Mouse (Mus musculus) embryonic facial prominence, embryonic 15.5 days (tissue): ENCODE measurements at regions not wholly inside any gene's neighbourhood (a gene's known extent, or its start where the extent isn't known, plus 50 kb on each side); places are given as distances from the start of the nearest gene placed in this dataset.

ENCODE experiments used
- ATAC-seq: fragments of 200-750 bp; cut with Nextera tagmentation; 2 replicates; pipeline ENCODE4 v1.8.0; 2017; ENCODE audit warnings: low read depth, moderate TSS enrichment; ENCODE audit not compliant: insufficient number of reproducible peaks, low FRiP score, low TSS enrichment
- H3K27ac ChIP-seq: fragments of 300-500 bp; sonication (generic); replicated peaks from 2 replicates; pipeline ENCODE4 v1.5.1; 2015; ENCODE audit warnings: mild to moderate bottlenecking, inconsistent platforms
- H3K27me3 ChIP-seq: fragments of 300-500 bp; sonication (generic); 2 replicates; pipeline ENCODE4 v1.6.1; 2015; ENCODE audit warnings: inconsistent platforms
- H3K36me3 ChIP-seq: fragments of 300-500 bp; sonication (generic); 2 replicates; pipeline ENCODE4 v1.6.1; 2015; ENCODE audit warnings: mild to moderate bottlenecking, inconsistent platforms
- H3K4me1 ChIP-seq: fragments of 300-500 bp; sonication (generic); 2 replicates; pipeline ENCODE4 v1.6.1; 2015; ENCODE audit warnings: inconsistent platforms
- H3K4me2 ChIP-seq: fragments of 300-500 bp; sonication (generic); replicated peaks from 2 replicates; pipeline ENCODE4 v1.6.1; 2015; ENCODE audit warnings: mild to moderate bottlenecking, inconsistent platforms
- H3K4me3 ChIP-seq: fragments of 300-500 bp; sonication (generic); replicated peaks from 2 replicates; pipeline ENCODE4 v1.5.1; 2015; ENCODE audit warnings: mild to moderate bottlenecking, inconsistent platforms
- H3K9ac ChIP-seq: fragments of 300-500 bp; sonication (generic); 2 replicates; pipeline ENCODE4 v1.6.1; 2015; ENCODE audit warnings: inconsistent platforms
- H3K9me3 ChIP-seq: fragments of 300-500 bp; sonication (generic); replicated peaks from 2 replicates; pipeline ENCODE4 v1.6.1; 2016; ENCODE audit warnings: inconsistent platforms
- WGBS: fragments of 180-500 bp; shearing (Covaris S2); methylation state at CpG from one replicate; pipeline ENCODE4 v1.1.7; 2015; 5-methylcytosine and 5-hydroxymethylcytosine counted together

DNA sequence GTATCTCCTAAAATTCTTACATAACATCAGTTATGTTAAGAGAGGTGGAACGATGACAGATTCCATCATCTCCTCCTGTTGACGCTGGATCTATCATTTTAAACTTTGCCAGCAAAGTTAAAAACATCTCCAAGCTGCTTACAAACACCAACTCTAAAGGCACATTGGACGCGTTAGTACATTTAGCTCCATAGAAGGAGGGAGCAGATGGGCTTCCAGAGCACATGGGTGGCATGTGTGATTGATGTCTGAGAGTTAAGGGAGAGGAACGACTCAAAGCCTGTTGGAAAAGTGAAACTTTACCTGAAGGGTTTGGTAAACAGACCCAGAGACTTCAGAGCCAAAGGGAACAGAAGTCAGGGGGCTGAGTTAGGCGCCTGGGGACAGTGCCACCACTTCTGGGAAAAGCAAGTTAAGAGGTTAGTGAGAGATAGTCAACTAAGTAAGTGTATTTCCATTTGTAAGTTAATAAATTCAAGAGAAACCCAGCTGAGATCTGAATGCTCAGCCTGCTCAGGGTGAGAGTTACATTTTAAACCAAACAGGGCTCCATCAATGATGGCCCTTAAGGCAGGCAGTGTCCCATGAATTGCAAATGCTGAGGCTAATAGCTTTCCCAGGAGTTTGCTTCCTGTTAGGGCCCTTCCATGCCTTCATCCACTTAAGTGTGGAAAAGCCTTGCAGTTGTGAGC is 430.3 kb upstream of the Adamts16 start:
- no peak overlapping the region for H3K4me3 ChIP-seq
- no peak overlapping the region for H3K27ac ChIP-seq
- no peaks in the 10 kb centered on the region for H3K27me3 ChIP-seq
- no peak for ATAC-seq
- no peaks in the 10 kb centered on the region for H3K4me1 ChIP-seq
- no peak overlapping the region for H3K4me2 ChIP-seq
- H3K9me3 ChIP-seq: no peaks in the 10 kb centered on the region
- H3K9ac ChIP-seq: no peak overlapping the region
- 53% methylated on average over 6 of the region's 6 CpGs for WGBS
- H3K36me3 ChIP-seq: no peaks in the 10 kb centered on the region

DNA sequence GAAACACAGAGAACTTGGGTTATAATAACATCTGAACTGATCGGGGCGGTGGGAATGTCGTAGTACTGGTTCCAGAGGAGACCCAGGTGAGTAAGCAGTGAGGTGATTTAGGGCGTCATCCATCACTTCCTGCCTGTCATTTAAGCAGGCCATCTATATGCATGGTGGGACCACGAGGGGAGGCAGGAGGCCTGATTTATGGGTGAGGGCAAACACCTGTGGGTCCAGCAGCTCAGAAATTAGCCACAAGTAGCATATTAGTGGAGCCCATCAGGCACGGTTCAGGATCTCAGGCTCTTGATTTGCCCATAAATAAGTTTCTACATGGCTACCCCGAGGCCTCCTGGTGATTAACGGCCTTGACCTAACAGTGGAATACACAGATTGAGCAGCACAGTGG is 428.8 kb upstream of the Adamts16 start:
- H3K4me1 ChIP-seq: no peaks in the 10 kb centered on the region
- ATAC-seq: no peak
- H3K4me2 ChIP-seq: no peak overlapping the region
- H3K36me3 ChIP-seq: no peaks in the 10 kb centered on the region
- H3K9me3 ChIP-seq: no peaks in the 10 kb centered on the region
- no peak overlapping the region for H3K9ac ChIP-seq
- H3K27me3 ChIP-seq: no peaks in the 10 kb centered on the region
- H3K4me3 ChIP-seq: no peak overlapping the region
- 73% methylated on average over 8 of the region's 8 CpGs for WGBS
- H3K27ac ChIP-seq: no peak overlapping the region

DNA sequence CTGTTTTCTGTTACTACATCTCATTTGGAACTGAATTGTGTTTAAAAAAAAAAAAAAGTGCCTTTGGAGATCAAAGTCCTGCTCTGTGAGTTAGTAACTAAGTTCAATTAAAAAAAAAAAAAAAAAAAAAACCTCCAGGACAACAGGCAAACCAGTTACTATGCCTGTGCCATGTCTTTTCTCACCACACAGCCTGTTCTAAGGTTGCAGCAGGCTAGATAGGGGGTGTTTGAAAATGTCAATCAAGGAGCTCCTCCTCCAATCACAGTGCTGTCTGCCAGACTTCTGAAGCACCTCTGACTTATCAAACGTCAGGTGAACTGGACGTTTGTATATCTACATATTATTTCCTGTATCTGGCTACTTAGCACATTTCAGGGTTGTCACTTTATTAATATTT is 427.9 kb upstream of the Adamts16 start:
- ATAC-seq: no peak
- Histone ChIP-seq H3K4me1 (no peaks in the 10 kb centered on the region), H3K4me2 (no peak overlapping the region), H3K9me3 (no peaks in the 10 kb centered on the region), H3K36me3 (no peaks in the 10 kb centered on the region), H3K4me3 (no peak overlapping the region), H3K27me3 (no peaks in the 10 kb centered on the region), H3K27ac (no peak overlapping the region), H3K9ac (no peak overlapping the region)
- 60% methylated on average over 2 of the region's 2 CpGs for WGBS

DNA sequence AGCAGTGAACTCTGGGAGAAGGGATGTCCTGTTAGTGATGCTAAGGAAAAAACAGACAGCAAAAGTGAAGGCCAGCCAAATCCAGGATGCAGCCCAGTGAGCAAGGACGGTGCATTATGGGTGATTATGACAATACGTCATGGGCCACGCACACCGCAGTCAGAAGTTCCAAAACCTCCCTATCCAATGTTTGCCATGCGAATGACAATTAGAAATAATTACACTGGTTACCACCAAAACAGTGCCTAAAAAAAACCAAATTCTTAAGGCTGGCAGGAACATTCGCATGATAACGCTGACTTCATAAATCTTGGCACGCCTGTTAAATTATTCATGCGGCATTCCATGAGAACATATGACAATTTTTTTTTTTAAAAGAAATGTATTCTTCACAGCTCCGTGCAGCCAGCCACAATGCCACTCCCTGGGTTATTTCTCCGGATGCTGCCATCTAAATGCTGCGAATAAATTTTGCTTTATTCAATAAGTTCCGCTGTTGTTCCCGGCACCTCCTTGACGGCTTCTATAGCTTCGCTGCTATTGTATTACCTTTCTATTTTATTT is 421.8 kb upstream of the Adamts16 start:
- Histone ChIP-seq H3K4me2 (no peak overlapping the region), H3K9me3 (no peaks in the 10 kb centered on the region), H3K27ac (no peak overlapping the region), H3K4me3 (no peak overlapping the region), H3K36me3 (no peaks in the 10 kb centered on the region), H3K9ac (no peak overlapping the region), H3K4me1 (no peaks in the 10 kb centered on the region), H3K27me3 (0 out of 2 replicates have a peak, but pooled peaks cover 3% of the 10 kb centered on the region)
- whole genome bisulfite sequencing: 85% methylated on average over 16 of the region's 16 CpGs
- no peak for ATAC-seq

DNA sequence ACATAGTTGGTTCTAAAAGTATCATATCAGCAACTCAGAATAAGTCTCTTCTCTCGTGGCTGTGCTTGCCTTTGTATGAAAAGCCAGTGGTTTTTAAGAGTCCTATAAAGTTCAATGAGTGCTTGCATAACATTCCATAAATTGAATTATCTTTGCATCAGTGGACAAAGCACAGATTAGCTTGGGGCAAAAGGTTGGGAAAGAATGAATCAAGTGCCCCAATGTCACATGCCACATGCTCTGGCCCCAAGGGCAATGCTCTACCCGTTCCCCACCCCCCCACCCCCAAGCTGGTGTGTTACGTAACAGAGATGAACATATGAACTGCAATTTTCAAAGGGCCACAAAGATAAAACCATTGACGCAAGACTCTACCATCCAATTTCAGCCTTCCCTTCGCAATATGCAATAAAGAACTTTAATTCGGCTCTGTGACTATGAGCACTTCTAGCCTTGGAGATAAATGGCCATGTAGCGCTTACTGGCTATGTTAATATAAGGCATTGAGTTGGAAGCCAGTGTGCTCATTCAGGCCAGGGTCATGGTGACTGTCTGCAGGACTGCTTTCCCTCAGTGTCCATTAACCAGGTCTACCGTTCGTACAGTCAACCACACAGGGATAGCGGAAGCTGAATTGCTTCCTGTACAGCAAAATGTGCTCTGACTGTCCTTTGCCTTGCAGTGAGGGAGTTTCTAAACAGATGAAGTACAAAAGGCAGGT is 421.1 kb upstream of the Adamts16 start:
- H3K9me3 ChIP-seq: no peaks in the 10 kb centered on the region
- no peak overlapping the region for H3K4me2 ChIP-seq
- WGBS: 83% methylated on average over 10 of the region's 10 CpGs
- no peaks in the 10 kb centered on the region for H3K36me3 ChIP-seq
- H3K27ac ChIP-seq: no peak overlapping the region
- H3K9ac ChIP-seq: no peak overlapping the region
- ATAC-seq: no peak
- H3K4me3 ChIP-seq: no peak overlapping the region
- H3K4me1 ChIP-seq: no peaks in the 10 kb centered on the region
- 0 out of 2 replicates have a peak, but pooled peaks cover 3% of the 10 kb centered on the region for H3K27me3 ChIP-seq

DNA sequence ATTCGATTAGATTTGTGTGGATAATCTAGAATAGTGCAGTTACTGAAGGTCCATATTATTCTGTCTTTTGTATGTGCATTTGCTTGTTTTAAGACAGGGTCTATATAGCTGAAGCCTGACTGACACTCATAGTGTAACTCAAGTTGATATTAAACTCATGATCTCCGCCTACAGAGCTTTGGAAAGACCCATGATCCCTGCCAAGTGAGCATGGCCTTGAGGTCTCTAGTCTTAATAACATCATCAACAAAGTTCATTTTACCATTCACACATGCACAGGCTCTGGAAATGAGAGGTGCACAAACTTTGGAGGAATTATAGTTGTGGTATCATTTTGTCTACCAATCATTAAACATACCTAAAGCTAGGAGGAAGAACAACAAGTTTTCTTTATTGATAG is 412.4 kb upstream of the Adamts16 start:
- H3K4me3 ChIP-seq: no peak overlapping the region

DNA sequence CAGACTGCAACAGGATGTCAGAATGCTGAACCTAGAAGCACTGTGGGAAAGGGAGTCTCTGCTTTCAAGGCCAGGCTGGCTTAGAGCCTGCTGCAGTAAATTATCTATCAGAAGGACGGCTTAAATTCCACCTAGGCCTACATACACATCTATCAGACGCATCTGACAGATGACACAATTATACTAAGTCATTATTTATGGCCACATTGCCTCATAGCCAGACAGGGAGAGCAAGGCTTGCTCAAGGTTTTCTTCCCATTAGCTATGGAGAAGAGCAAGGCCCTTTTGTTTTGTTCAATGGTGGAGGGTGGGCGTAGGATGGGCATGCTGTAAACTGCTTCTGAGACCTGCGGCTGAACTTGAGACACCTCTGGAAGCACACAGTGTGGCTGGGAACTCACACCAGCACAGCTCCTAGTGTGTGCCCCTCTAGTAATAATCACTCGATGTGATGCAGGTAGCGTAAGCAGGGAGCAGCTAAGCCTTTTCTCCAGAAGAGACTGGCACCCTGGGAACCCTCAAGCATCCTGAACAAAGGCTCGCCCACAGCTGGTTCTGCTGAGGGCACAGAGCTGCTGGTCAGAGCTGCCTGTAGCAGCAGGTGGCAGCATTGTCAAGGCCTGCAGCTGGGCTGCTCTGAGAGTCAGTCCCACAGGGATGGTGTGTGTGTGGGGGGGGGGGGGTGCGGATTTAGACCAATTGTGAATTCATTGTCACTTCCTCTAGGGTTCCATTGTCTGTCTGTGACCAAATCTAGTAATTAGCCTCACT is 406.8 kb upstream of the Adamts16 start:
- Histone ChIP-seq H3K27me3 (no peaks in the 10 kb centered on the region; the same call in 1 of the 2 replicates), H3K9me3 (no peaks in the 10 kb centered on the region), H3K27ac (no peak overlapping the region), H3K36me3 (no peaks in the 10 kb centered on the region), H3K4me1 (no peaks in the 10 kb centered on the region), H3K4me2 (no peak overlapping the region), H3K9ac (no peak overlapping the region), H3K4me3 (no peak overlapping the region)
- no peak for ATAC-seq
- 46% methylated on average over 8 of the region's 8 CpGs for WGBS

More for the DNA sequence above, 412.4 kb upstream of the Adamts16 start:
- Histone ChIP-seq H3K36me3 (no peaks in the 10 kb centered on the region), H3K27ac (no peak overlapping the region), H3K4me2 (no peak overlapping the region), H3K27me3 (no peaks in the 10 kb centered on the region; the same call in 1 of the 2 replicates), H3K4me1 (no peaks in the 10 kb centered on the region), H3K9me3 (no peaks in the 10 kb centered on the region), H3K9ac (no peak overlapping the region)
- no peak for ATAC-seq
- WGBS: 89% methylated on average over 2 of the region's 2 CpGs

DNA sequence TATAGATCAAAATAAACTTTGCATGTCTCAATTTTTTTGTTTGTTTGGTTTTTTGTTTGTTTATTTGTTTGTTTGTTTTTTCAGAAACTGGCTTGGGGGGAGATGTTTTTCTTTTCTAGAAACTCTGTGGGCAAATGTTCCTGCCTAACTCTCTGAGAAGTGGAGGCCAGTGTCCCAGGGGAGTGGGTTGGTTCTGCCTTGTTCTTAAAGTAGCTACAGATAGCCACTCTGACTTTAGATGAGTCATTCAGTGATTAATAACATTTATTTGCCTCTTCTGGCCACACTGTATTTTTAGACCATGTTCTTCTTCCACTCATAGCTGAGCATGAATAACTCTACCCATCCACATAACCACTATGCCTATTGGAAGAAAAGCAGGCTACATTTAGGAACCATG is 405.6 kb upstream of the Adamts16 start:
- Histone ChIP-seq H3K4me2 (no peak overlapping the region), H3K9ac (no peak overlapping the region), H3K27me3 (no peaks in the 10 kb centered on the region; the same call in 1 of the 2 replicates), H3K4me3 (no peak overlapping the region), H3K36me3 (no peaks in the 10 kb centered on the region), H3K4me1 (no peaks in the 10 kb centered on the region), H3K27ac (no peak overlapping the region), H3K9me3 (no peaks in the 10 kb centered on the region)
- no peak for ATAC-seq

DNA sequence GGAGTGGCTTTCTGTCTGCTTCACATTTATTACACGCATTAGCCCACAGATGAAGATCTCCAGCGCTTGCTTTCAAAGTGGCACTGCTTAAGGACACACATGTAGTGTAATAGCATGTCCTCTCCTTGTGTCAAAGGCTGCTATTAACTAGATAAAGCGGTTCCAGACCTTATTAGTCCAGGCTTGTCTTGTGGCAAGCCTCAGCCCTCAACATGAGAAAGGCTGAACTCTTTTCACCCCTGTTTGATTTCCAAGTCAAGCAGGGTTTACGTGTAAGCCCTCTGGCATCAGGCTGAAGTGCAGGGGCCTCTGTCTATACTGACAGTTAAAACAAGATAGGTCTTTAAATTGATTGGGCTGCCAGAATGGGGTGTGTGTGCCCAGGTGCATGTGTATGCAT is 403.7 kb upstream of the Adamts16 start:
- Histone ChIP-seq H3K27me3 (peaks cover 3% of the 10 kb centered on the region; the same call in 1 of the 2 replicates), H3K27ac (no peak overlapping the region), H3K36me3 (no peaks in the 10 kb centered on the region), H3K4me3 (no peak overlapping the region), H3K9me3 (no peaks in the 10 kb centered on the region), H3K4me1 (no peaks in the 10 kb centered on the region), H3K9ac (no peak overlapping the region), H3K4me2 (no peak overlapping the region)
- WGBS: 52% methylated on average over 4 of the region's 4 CpGs
- ATAC-seq: no peak

DNA sequence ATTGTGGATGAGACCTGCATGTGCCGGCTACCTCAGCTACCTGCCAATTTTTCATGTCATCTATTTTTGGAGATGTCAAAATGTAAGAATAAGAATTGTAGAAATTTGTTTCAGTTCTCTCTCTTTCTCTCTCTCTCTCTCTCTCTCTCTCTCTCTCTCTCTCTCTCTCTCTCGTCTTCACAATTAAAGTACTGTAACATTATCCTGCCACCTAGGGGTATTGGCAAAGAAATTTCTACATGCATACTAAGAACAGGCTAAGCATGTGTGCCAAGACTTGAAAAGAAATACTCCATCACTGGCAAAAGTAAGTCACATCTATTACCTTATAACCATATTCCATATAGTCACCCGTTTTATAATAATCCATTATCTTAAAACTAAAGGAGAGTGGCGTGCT is 398.2 kb upstream of the Adamts16 start:
- no peak overlapping the region for H3K4me2 ChIP-seq

DNA sequence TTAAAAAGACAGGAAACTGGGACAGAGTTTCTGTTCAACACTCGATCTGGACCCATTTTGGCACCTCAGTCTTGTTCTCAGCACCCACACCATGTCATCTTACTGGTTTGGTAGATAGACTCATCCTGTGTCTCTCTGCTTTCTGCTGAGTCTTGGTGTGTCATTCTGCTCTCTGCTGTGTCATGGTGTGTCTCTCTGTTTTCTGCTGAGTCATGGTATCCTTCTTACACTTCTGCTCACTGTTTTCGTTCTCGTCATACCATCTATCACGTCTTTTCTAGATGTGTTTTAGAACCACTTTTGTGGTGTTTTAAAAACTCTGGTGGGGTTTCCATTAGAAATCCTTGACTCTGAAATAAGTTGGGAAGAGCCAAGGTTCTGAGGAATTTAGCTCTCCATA is 393.7 kb upstream of the Adamts16 start:
- H3K27me3 ChIP-seq: peaks cover 5% of the 10 kb centered on the region; the same call in 1 of the 2 replicates
- H3K4me1 ChIP-seq: no peaks in the 10 kb centered on the region
- WGBS: 87% methylated on average over 4 of the region's 4 CpGs
- no peaks in the 10 kb centered on the region for H3K9me3 ChIP-seq
- H3K9ac ChIP-seq: no peak overlapping the region
- H3K4me2 ChIP-seq: no peak overlapping the region
- no peak for ATAC-seq
- no peaks in the 10 kb centered on the region for H3K36me3 ChIP-seq
- H3K4me3 ChIP-seq: no peak overlapping the region
- H3K27ac ChIP-seq: no peak overlapping the region

More for the DNA sequence above, 398.2 kb upstream of the Adamts16 start:
- H3K9ac ChIP-seq: no peak overlapping the region
- no peaks in the 10 kb centered on the region for H3K9me3 ChIP-seq
- peaks cover 3% of the 10 kb centered on the region; the same call in 1 of the 2 replicates for H3K27me3 ChIP-seq
- ATAC-seq: no peak
- H3K27ac ChIP-seq: no peak overlapping the region
- no peaks in the 10 kb centered on the region for H3K4me1 ChIP-seq
- no peaks in the 10 kb centered on the region for H3K36me3 ChIP-seq
- WGBS: 59% methylated on average over 4 of the region's 4 CpGs
- no peak overlapping the region for H3K4me3 ChIP-seq
